Mouse (Mus musculus) thymus, postnatal 0 days (tissue): ENCODE measurements around the gene Rad17. TPM values are rescaled to one million over a fixed set of nuclear protein-coding genes. Genes with fewer than 3 reads are reported as not detected.
A peak's percentile ranks its signal among the peaks of the same experiment; 100 is the strongest.

Experiments
- DNase-seq: peaks from one replicate; pipeline ENCODE4 v3.0.0-alpha.2; 2015; ENCODE audit warnings: low spot score
- polyA plus RNA-seq: library from polyadenylated mRNA; unstranded; fragments of >200 nt; fragmentation: Nextera tagmentation; extraction: Ambion mirVana; gene quantifications from 2 replicates; pipeline ENCODE4 v1.2.1, GENCODE M21; 2015

The Rad17 gene
- polyA plus RNA-seq, 1 experiment from 2014 or later: 25.2 TPM

- DNase-seq: peak; percentile 22
Observed at GRCm38 (mm10) chr13:100616181-100617087, 34.4 kb downstream of the Rad17 start, which contains the start of gene Marveld2. Gene Marveld2, minus strand, starts transcription at chr13:100616971.

GRCm38 (mm10) chr13:100612903-100613302 is 37.9 kb downstream of the Rad17 start:
- DNase-seq: no peak

- no peak for DNase-seq
Observed at GRCm38 (mm10) chr13:100612251-100612650, 38.6 kb downstream of the Rad17 start.

GRCm38 (mm10) chr13:100611266-100611665 is 39.6 kb downstream of the Rad17 start:
- no peak for DNase-seq

GRCm38 (mm10) chr13:100607756-100608155 is 43.1 kb downstream of the Rad17 start:
- no peak for DNase-seq

- DNase-seq: no peak
Observed at GRCm38 (mm10) chr13:100605845-100606244, 45.0 kb downstream of the Rad17 start.

- DNase-seq: no peak
Observed at GRCm38 (mm10) chr13:100603738-100604095, 47.1 kb downstream of the Rad17 start.

- no peak for DNase-seq
Observed at GRCm38 (mm10) chr13:100603031-100603737, 47.7 kb downstream of the Rad17 start.

- DNase-seq: no peak
Observed at GRCm38 (mm10) chr13:100602239-100602902, 48.5 kb downstream of the Rad17 start.

- DNase-seq: no peak
Observed at GRCm38 (mm10) chr13:100601034-100601433, 49.8 kb downstream of the Rad17 start.

- DNase-seq: no peak
Observed at GRCm38 (mm10) chr13:100600317-100600716, 50.5 kb downstream of the Rad17 start.

- no peak for DNase-seq
Observed at GRCm38 (mm10) chr13:100597284-100597683, 53.6 kb downstream of the Rad17 start.

- DNase-seq: no peak
Observed at GRCm38 (mm10) chr13:100595552-100595885, 55.3 kb downstream of the Rad17 start.

- DNase-seq: no peak
Observed at GRCm38 (mm10) chr13:100594838-100595551, 55.9 kb downstream of the Rad17 start.

GRCm38 (mm10) chr13:100594041-100594792 is 56.6 kb downstream of the Rad17 start:
- DNase-seq: peak; percentile 58

GRCm38 (mm10) chr13:100588646-100589045 is 62.2 kb downstream of the Rad17 start:
- DNase-seq: no peak

- DNase-seq: no peak
Observed at GRCm38 (mm10) chr13:100582144-100582543, 68.7 kb downstream of the Rad17 start.

- DNase-seq: no peak
Observed at GRCm38 (mm10) chr13:100581701-100582100, 69.2 kb downstream of the Rad17 start.

GRCm38 (mm10) chr13:100579951-100580350 is 70.9 kb downstream of the Rad17 start:
- DNase-seq: no peak

- no peak for DNase-seq
Observed at GRCm38 (mm10) chr13:100579220-100579619, 71.6 kb downstream of the Rad17 start.

GRCm38 (mm10) chr13:100575950-100576349 is 74.9 kb downstream of the Rad17 start:
- DNase-seq: peak; percentile 32
